In genomic region chr9:55535907-55536306, GRCm38 (mm10) we compare ENCODE assay signal across 8 mouse cellular contexts. TPM values are rescaled to one million over a fixed set of nuclear protein-coding genes. Genes with fewer than 3 reads are reported as not detected.
DNase-seq lines count a peak whose midpoint lies in the region; ATAC-seq and TF ChIP-seq lines count a peak whose summit lies in the region.

No protein-coding gene starts in this region.

- H3K9ac ChIP-seq in neural tube, embryonic 15.5 days (replicated peaks), result no peak overlapping the region

- no peak overlapping the region for H3K4me2 ChIP-seq in neural tube, embryonic 15.5 days

- ATAC-seq in frontal cortex, adult (ENCODE audit: low TSS enrichment), result peak; percentile 70; the same call in 1 of the 2 replicates
- ATAC-seq in neural tube, embryonic 15.5 days (ENCODE audit: low FRiP score), result no peak

- no peak for TF ChIP-seq POLR2A in bone marrow, adult 2 months (IDR thresholded peaks at IDR 0.05; ENCODE audit: borderline replicate concordance, control insufficient read depth, low read depth, low read length)
- TF ChIP-seq POLR2A in small intestine, adult 2 months (IDR thresholded peaks at IDR 0.05; ENCODE audit: low read depth, low read length), result no peak

- H3K27ac ChIP-seq in neural tube, embryonic 15.5 days (replicated peaks), result no peak overlapping the region
- no peak overlapping the region for H3K27ac ChIP-seq in bone marrow, adult 2 months (ENCODE audit: control insufficient read depth, insufficient read depth, low read depth, low read length, poor library complexity)
- no peak overlapping the region for H3K27ac ChIP-seq in small intestine, adult 2 months (ENCODE audit: insufficient read depth, low read depth, low read length)

- peaks cover 49% of the 10 kb centered on the region for H3K27me3 ChIP-seq in neural tube, embryonic 15.5 days (replicated peaks)
- H3K27me3 ChIP-seq in small intestine, adult 2 months (ENCODE audit: control insufficient read depth, insufficient read depth, low read length), result peaks cover 29% of the 10 kb centered on the region

- H3K4me1 ChIP-seq in neural tube, embryonic 15.5 days, result peaks cover 5% of the 10 kb centered on the region
- no peaks in the 10 kb centered on the region for H3K4me1 ChIP-seq in bone marrow, adult 2 months (ENCODE audit: control insufficient read depth, insufficient read depth, low read length)
- peaks cover 5% of the 10 kb centered on the region for H3K4me1 ChIP-seq in small intestine, adult 2 months (ENCODE audit: control insufficient read depth, insufficient read depth, insufficient read length, low read length)

- no peak overlapping the region for H3K4me3 ChIP-seq in neural tube, embryonic 15.5 days (replicated peaks)
- no peak overlapping the region for H3K4me3 ChIP-seq in bone marrow, adult 2 months (replicated peaks; ENCODE audit: control insufficient read depth, low read depth, low read length)
- no peak overlapping the region for H3K4me3 ChIP-seq in small intestine, adult 2 months (ENCODE audit: low read depth, low read length)

- no peaks in the 10 kb centered on the region for H3K9me3 ChIP-seq in neural tube, embryonic 15.5 days (replicated peaks)

- H3K36me3 ChIP-seq in neural tube, embryonic 15.5 days, result no peaks in the 10 kb centered on the region
- H3K36me3 ChIP-seq in small intestine, adult 2 months (ENCODE audit: control insufficient read depth, insufficient read depth, low read length), result no peaks in the 10 kb centered on the region

- DNase-seq in frontal cortex, postnatal 25 days (ENCODE audit: low spot score in 2 of 2), result no peak
- DNase-seq in neural tube, embryonic 10.5 days (ENCODE audit: extremely low spot score, low spot score), result peak; percentile 67
- DNase-seq in frontal cortex, postnatal 36 days (ENCODE audit: low spot score in 2 of 2), result peak; percentile 28 to 40
- DNase-seq in lung, adult 18-20 months, result peak; percentile 31 to 63

- TF ChIP-seq CTCF in bone marrow, adult 2 months (IDR thresholded peaks at IDR 0.05; ENCODE audit: control insufficient read depth, insufficient read depth, low read length), result peak; percentile 57
- peak; percentile 79; the same call in 1 of the 2 replicates for TF ChIP-seq CTCF in small intestine, adult 2 months (IDR thresholded peaks at IDR 0.05; ENCODE audit: extremely low read depth, insufficient read length, insufficient replicate concordance, low read depth, low read length)

- WGBS in neural tube, embryonic 15.5 days, result 21% methylated on average over 3 of the region's 3 CpGs
- 11% methylated on average over 3 of the region's 3 CpGs for WGBS in bone marrow, adult 2 months
- WGBS in small intestine, adult 2 months, result 17% methylated on average over 3 of the region's 3 CpGs

RNA-seq across cellular contexts. Expression of gene Isl2, which starts 2.6 kb away (rescaled TPM):
- 13.7 and 18.0 TPM in 2 replicates for polyA plus RNA-seq in neural tube, embryonic 15.5 days (2015; fragmentation: Nextera tagmentation; extraction: Ambion mirVana)
- not detected in 2 replicates for polyA plus RNA-seq in bone marrow, adult 2 months (2011; ENCODE audit: insufficient read depth, insufficient read length, low replicate concordance, missing spikeins)
- polyA plus RNA-seq in small intestine, adult 2 months (2012; rRNA removed), result 2.2 and 3.4 TPM in 2 replicates

RNA-seq across cellular contexts. Expression of gene Etfa, which starts 23.9 kb away (rescaled TPM):
- 100 and 139 TPM in 2 replicates for polyA plus RNA-seq in neural tube, embryonic 15.5 days (2015; fragmentation: Nextera tagmentation; extraction: Ambion mirVana)
- polyA plus RNA-seq in bone marrow, adult 2 months (2011; ENCODE audit: insufficient read depth, insufficient read length, low replicate concordance, missing spikeins), result 27.6 and 28.8 TPM in 2 replicates
- polyA plus RNA-seq in small intestine, adult 2 months (2012; rRNA removed), result 38.5 and 62.1 TPM in 2 replicates

Comparison
In these comparisons a context has a peak if more than half of its experiments do, and no peak if none do; other contexts are left out.
1. DNase-seq: peak in neural tube, embryonic 10.5 days (single experiment), frontal cortex, postnatal 36 days (2 of 2) and lung, adult 18-20 months (2 of 2); none in frontal cortex, postnatal 25 days (0 of 2).